Mouse (Mus musculus) neural tube, embryonic 14.5 days (tissue): Measurements from ENCODE around the gene Abhd6. TPM values are rescaled to one million over a fixed set of nuclear protein-coding genes. Genes with fewer than 3 reads are reported as not detected.

Experiments used
- ATAC-seq: fragments of 200-750 bp; cut with Nextera tagmentation; 2 replicates; pipeline ENCODE4 v1.8.0; 2017; ENCODE audit warnings: low read depth, mild to moderate bottlenecking, moderate TSS enrichment, moderate library complexity
- H3K27ac ChIP-seq: fragments of 300-500 bp; sonication (generic); 2 replicates; pipeline ENCODE4 v1.5.1; 2014; ENCODE audit warnings: low read depth, mild to moderate bottlenecking, control low read depth, low read length, moderate library complexity, mixed read lengths
- H3K27me3 ChIP-seq: fragments of 300-500 bp; sonication (generic); 2 replicates; pipeline ENCODE4 v1.6.1; 2014; ENCODE audit warnings: low read length; ENCODE audit not compliant: control insufficient read depth, insufficient read depth
- H3K36me3 ChIP-seq: fragments of 300-500 bp; sonication (generic); 2 replicates; pipeline ENCODE4 v1.6.1; 2014; ENCODE audit warnings: low read length, mixed read lengths; ENCODE audit not compliant: control insufficient read depth, insufficient read depth
- H3K4me1 ChIP-seq: fragments of 300-500 bp; sonication (generic); 2 replicates; pipeline ENCODE4 v1.6.1; 2014; ENCODE audit warnings: low read length; ENCODE audit not compliant: control insufficient read depth, insufficient read depth
- H3K4me2 ChIP-seq: fragments of 300-500 bp; sonication (generic); 2 replicates; pipeline ENCODE4 v1.6.1; 2014; ENCODE audit warnings: mild to moderate bottlenecking, low read depth, low read length, control low read depth
- H3K4me3 ChIP-seq: fragments of 300-500 bp; sonication (generic); 2 replicates; pipeline ENCODE4 v1.5.1; 2014; ENCODE audit warnings: low read depth, low read length, control low read depth, mixed read lengths
- H3K9ac ChIP-seq: fragments of 300-500 bp; sonication (generic); replicated peaks from 2 replicates; pipeline ENCODE4 v1.6.1; 2014; ENCODE audit warnings: low read depth, mild to moderate bottlenecking, control low read depth, low read length, mixed read lengths
- H3K9me3 ChIP-seq: fragments of 300-500 bp; sonication (generic); 2 replicates; pipeline ENCODE4 v1.6.1; 2016; ENCODE audit warnings: low read length; ENCODE audit not compliant: control insufficient read depth
- WGBS: fragments of 180-500 bp; shearing (Covaris S2); extraction: QIAGEN DNeasy Blood & Tissue Kit; methylation state at CpG from one replicate; pipeline ENCODE4 v1.1.7; 2014; 5-methylcytosine and 5-hydroxymethylcytosine counted together
- polyA plus RNA-seq: library from polyadenylated mRNA; unstranded; fragments of >200 nt; fragmentation: Nextera tagmentation; extraction: Ambion mirVana; gene quantifications from 2 replicates; pipeline ENCODE4 v1.2.1, GENCODE M21; 2014

Gene Abhd6
- polyA plus RNA-seq, 1 experiment from 2014 or later: 35.3 TPM

- Histone ChIP-seq H3K36me3 (no peaks in the 10 kb centered on the region), H3K4me1 (peaks cover 16% of the 10 kb centered on the region), H3K9ac (no peak overlapping the region), H3K9me3 (no peaks in the 10 kb centered on the region), H3K27ac (no peak overlapping the region), H3K4me2 (peak overlapping the region; percentile 72), H3K4me3 (peak overlapping the region; percentile 93), H3K27me3 (no peaks in the 10 kb centered on the region)
- WGBS: 68% methylated on average over 10 of the region's 10 CpGs
- ATAC-seq: no peak
These were observed 96.9 kb downstream of the Abhd6 start for GRCm38 (mm10) chr14:8099561-8100021.

GRCm38 (mm10) chr14:8101886-8102285 is 99.2 kb downstream of the Abhd6 start:
- 75% methylated on average over 8 of the region's 8 CpGs for WGBS
- no peaks in the 10 kb centered on the region for H3K27me3 ChIP-seq
- no peak overlapping the region for H3K27ac ChIP-seq
- no peaks in the 10 kb centered on the region for H3K36me3 ChIP-seq
- ATAC-seq: no peak
- H3K4me1 ChIP-seq: peaks cover 16% of the 10 kb centered on the region
- H3K4me2 ChIP-seq: no peak overlapping the region
- no peaks in the 10 kb centered on the region for H3K9me3 ChIP-seq
- no peak overlapping the region for H3K4me3 ChIP-seq
- no peak overlapping the region for H3K9ac ChIP-seq

DNA sequence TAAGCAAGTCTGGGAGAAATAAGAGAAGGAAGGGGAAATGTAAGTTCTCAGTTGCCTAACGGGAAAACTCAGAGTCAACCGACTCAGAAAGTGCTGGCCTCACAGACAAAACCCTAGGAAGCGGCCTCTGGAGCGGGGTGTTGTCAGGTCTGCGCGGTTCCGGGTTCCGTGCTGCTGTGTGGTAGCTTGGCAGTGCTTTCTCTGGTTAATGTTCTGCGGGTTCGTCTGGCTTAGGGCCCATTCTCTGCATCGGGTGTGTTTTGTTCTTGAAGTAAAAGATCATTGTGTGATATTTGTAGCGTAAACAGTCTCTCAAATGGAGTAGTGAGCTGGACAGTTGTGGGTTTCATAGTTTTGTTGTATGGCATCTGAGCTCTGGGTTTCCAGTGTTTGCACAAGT is 100.0 kb downstream of the Abhd6 start:
- no peak for ATAC-seq
- Histone ChIP-seq H3K9ac (no peak overlapping the region), H3K27ac (no peak overlapping the region), H3K4me3 (no peak overlapping the region), H3K4me2 (no peak overlapping the region), H3K27me3 (no peaks in the 10 kb centered on the region), H3K4me1 (peaks cover 15% of the 10 kb centered on the region), H3K36me3 (no peaks in the 10 kb centered on the region), H3K9me3 (no peaks in the 10 kb centered on the region)
- WGBS: 76% methylated on average over 12 of the region's 12 CpGs

Other genes starting within 250 kb of the Abhd6 start
- gene Gm26661, start 211.3 kb upstream of the Abhd6 start, polyA plus RNA-seq: not detected in 2 replicates
- 7.0 and 9.0 TPM in 2 replicates for gene Flnb, start 184.9 kb upstream of the Abhd6 start, polyA plus RNA-seq
- gene Gm45521, start 45.6 kb upstream of the Abhd6 start, polyA plus RNA-seq: not detected in 2 replicates
- 0.06 and 0.11 TPM in 2 replicates for gene Dnase1l3, start 8.3 kb upstream of the Abhd6 start, polyA plus RNA-seq
- gene Rpp14, start 77.5 kb downstream of the Abhd6 start, polyA plus RNA-seq: 54.0 and 55.3 TPM in 2 replicates
- 76.5 and 85.0 TPM in 2 replicates for gene Pxk, start 95.3 kb downstream of the Abhd6 start, polyA plus RNA-seq
- gene Pdhb, start 170.1 kb downstream of the Abhd6 start, polyA plus RNA-seq: 276 and 285 TPM in 2 replicates
- gene Kctd6, start 211.2 kb downstream of the Abhd6 start, polyA plus RNA-seq: 10.8 and 12.9 TPM in 2 replicates